Mouse (Mus musculus): ENCODE data around the gene Spice1. TPM values are rescaled to one million over a fixed set of nuclear protein-coding genes. Genes with fewer than 3 reads are reported as not detected.

Gene Spice1
- total and polyA plus RNA-seq, 3 experiments, result 4.4 to 26.9 (median 14.9) TPM

Other genes with a start within 250 kb of the Spice1 start
- 100 to 1,000 TPM; 140 to 162 TPM for gene Atp6v1a, start 207.4 kb upstream of the Spice1 start, total RNA-seq (2021)
- gene Atp6v1a, start 207.4 kb upstream of the Spice1 start, polyA plus RNA-seq (2012; rRNA removed), result 10.5 and 12.9 TPM in 2 replicates
- 10 to 100 TPM; 73.5 to 81.3 TPM for gene Naa50, start 207.3 kb upstream of the Spice1 start, total RNA-seq (2021)
- gene Naa50, start 207.3 kb upstream of the Spice1 start, polyA plus RNA-seq (2012; rRNA removed), result 14.6 and 22.8 TPM in 2 replicates
- 10 to 100 TPM; 17.0 to 24.6 TPM for gene Usf3, start 173.9 kb upstream of the Spice1 start, total RNA-seq (2021)
- gene Usf3, start 173.9 kb upstream of the Spice1 start, polyA plus RNA-seq (2012; rRNA removed), result 3.1 and 5.0 TPM in 2 replicates
- gene Sidt1, start 13.9 kb upstream of the Spice1 start, total RNA-seq (2021), result 10 to 100 TPM in 1 of 2 experiments, 1 to 10 TPM in 1; 8.5 to 10.3 TPM
- 6.3 and 8.4 TPM in 2 replicates for gene Sidt1, start 13.9 kb upstream of the Spice1 start, polyA plus RNA-seq (2012; rRNA removed)
- gene Cfap44, start 47.7 kb downstream of the Spice1 start, total RNA-seq (2021), result under 1 TPM; 0.28 to 0.58 TPM
- gene Cfap44, start 47.7 kb downstream of the Spice1 start, polyA plus RNA-seq (2012; rRNA removed), result 0.08 and 0.47 TPM in 2 replicates
- gene Boc, start 211.8 kb downstream of the Spice1 start, total RNA-seq (2021), result 10 to 100 TPM; 46.3 to 52.1 TPM
- 73.4 and 94.6 TPM in 2 replicates for gene Boc, start 211.8 kb downstream of the Spice1 start, polyA plus RNA-seq (2012; rRNA removed)

Measured in adrenal gland, adult 2 months (tissue).